Mouse (Mus musculus) liver, embryonic 14.5 days (tissue): ENCODE results near the gene F9.

Source experiments
- CTCF ChIP-seq: IDR thresholded peaks from 2 replicates; pipeline ENCODE4 v1.5.1; 2016; ENCODE audit warnings: antibody characterized with exemption, low read depth, control low read depth
- EP300 ChIP-seq: IDR thresholded peaks from 2 replicates; pipeline ENCODE4 v1.6.1; 2016; ENCODE audit warnings: antibody characterized with exemption, low read depth

DNA sequence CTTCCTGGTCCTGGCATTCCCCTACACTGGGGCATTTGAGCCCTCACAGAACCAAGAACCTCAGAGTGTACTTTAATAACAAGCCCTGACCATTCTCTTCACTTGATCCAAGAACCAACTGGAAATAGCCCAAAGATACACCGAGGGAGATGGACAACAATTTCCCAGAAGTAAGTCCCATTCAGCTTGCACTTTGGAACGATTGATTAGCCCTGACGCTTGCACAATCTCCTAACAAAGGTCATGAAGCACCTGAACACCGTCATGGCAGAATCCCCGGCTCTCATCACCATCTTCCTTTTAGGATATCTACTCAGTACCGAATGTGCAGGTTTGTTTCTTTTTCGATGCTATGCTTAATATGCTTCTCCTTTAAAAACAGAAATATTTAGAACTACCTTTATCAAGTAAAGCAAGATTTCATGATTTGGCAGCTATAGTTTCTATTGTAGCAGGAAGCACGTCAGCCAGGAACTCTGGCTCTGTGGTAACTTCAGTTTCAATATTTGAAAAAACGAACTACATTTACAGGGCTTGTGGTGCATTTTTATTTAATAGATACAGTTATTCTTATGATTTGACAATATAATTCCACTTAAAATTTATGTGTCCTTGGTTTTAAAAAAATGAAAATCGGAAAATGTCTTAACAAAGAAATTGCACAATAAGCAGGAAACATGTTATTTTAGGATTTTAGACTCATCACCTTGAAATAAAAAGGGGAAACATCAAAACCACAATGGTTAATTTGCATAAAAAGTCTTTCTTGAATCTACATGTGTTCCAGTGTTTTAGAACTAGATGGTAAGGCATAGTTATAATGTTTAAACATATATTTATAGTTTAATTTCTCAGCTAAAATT, at the start of gene F9:
- TF ChIP-seq EP300 (no peak), CTCF (no peak)
